Mouse (Mus musculus): Measurements from ENCODE around the gene Plcl2.

The Plcl2 gene

GRCm38 (mm10) chr17:50509251-50510104, at the start of gene Plcl2:
Plcl2 (plus strand) TSS chr17:50509403.
- DNase-seq (ENCODE audit: low read depth, low spot score), result no peak

- no peak for DNase-seq (ENCODE audit: low read depth, low spot score)
Observed at GRCm38 (mm10) chr17:50460301-50460700, 48.9 kb upstream of the Plcl2 start.

DNA sequence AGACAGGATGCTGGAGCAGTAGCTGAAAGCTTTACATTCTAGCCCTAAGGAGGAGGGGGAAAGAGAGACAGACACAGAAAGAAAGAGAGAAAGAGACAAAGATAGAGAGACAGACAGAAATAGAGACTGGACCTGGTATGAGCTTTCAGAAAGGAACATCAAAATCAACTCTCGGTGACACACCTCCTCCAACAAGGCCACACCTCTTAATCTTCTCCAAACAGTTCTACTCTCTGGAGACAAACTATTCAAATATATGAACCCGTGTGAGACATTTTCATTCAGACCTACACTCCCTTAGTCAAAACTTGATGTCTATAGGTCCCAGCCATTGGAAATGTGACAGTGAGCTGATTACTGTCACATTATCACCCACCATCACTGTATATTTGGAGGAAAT, 41.8 kb upstream of the Plcl2 start:
- no peak for DNase-seq (ENCODE audit: low read depth, low spot score)

DNA sequence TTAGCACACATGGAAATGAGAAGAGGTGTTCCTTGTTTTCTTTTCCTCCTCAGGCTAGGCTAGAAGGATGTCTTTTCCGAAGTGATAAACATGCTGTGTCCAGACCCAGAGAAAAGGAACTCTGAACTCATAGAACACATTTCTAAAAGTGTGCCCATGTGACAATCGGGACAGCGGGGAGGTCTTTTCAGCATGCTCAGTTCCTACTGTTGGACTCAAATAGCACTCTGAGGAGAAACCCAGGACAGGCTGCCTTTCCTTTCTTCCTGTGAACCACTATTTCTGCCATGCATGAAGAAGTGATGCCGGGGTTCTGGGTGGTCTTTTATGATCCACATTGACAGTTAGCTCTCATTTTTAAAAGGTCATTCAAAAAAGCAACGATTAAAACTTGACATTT, 40.1 kb upstream of the Plcl2 start:
- DNase-seq (ENCODE audit: low read depth, low spot score), result no peak

DNA sequence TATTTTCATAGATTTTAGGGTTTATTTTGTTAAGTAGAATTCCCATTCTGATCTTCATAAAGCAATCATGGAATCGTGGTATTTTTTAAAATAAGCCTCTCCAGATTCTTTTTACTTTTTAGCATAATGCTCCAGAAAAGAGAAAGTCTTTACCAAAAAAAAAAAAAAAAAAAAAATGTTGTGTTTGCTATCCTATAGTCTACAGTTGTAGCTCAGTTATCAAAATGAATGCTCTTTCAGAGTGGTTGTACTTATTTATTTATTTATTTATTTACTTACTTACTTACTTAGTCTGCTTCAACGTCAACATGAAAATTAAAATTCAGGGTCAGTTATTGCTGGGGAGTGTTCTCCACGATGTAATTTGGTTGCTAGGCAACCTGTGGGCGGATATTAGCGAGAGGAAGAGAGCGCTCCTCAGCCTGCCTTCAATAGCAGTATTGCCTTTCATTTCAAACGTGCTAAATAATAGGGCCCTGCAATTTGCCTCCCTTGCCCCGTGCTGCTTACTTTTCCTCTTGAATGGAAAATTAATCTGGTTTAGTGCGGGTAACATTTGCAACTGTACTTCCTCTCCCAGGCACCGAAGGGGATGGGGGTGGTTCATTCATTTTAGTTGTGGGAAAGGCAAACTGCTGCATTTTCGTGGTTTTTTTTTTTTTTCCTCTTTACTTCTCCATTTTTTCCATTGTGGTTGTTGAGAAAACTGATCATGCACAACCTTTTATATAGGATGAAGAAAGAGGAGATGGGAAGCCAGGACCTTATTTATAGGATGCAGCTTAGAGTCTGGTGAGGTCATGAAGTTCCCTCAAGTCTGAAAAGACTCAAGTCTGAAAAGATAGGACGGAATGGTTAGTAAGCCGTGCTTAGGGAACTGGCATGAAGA, 39.4 kb upstream of the Plcl2 start:
- DNase-seq (ENCODE audit: low read depth, low spot score), result peak; percentile 32

GRCm38 (mm10) chr17:50470432-50471078, 38.6 kb upstream of the Plcl2 start:
- DNase-seq (ENCODE audit: low read depth, low spot score), result peak; percentile 61

- DNase-seq (ENCODE audit: low read depth, low spot score), result no peak
Observed at GRCm38 (mm10) chr17:50471230-50471629, 38.0 kb upstream of the Plcl2 start.

DNA sequence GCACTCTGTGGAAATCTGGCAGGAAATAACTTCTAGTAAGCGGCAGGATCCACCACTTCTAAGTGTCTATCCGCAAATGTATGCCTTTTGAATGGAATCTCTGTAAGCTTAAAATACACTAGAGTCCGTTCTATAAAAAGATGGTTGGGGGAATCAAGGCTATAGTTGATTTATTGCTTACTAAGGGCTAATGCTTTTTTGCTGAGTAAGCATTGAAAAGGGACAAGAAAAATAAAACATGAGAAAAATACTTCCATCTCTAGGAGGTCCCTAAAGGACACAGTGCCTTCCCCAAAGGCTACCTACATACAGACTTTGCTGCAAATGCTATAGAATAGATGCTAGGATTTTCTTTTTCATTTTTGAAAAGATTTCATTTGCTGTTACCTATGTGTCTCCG, 31.9 kb upstream of the Plcl2 start:
- DNase-seq (ENCODE audit: low read depth, low spot score), result no peak

DNA sequence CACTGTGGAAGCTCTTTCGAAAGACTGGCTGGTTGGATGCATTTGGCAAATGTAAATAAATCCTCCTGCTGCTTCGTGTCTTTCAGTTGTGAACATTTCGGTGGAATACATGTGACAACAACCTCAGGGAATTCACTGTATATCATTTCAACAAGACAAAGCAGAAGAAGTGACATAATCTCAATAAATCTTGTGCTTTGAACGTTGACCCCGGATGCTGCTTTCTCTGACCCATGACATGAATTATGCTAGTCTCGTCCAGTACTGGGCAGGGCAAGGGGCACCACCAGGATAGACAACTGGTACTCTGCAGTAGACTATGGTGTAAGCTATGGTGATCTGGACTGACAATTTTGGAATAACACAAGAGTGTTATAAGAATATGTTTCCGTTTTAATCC, 28.3 kb upstream of the Plcl2 start:
- DNase-seq (ENCODE audit: low read depth, low spot score), result no peak

DNA sequence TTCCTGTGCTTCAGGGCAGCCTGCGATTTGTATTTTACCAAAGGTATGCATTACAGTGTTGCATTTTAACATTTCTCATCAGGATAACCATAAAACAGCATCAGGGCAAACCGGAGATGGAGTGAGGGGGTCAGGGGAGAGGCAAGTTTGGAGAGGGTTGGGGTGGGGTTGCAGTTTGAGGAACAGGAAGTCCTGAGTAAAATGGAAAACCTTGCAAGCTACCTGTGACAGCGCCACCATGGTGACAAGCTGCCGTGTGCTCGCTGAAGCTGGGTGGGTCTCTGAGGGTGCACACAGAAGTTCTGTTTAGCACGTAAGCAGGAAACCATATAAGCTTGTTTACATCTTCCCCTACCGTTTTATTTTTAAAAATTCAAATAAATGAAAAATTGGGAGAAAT, 25.5 kb upstream of the Plcl2 start:
- no peak for DNase-seq (ENCODE audit: low read depth, low spot score)

- DNase-seq (ENCODE audit: low read depth, low spot score), result no peak
Observed at GRCm38 (mm10) chr17:50484981-50485380, 24.2 kb upstream of the Plcl2 start.

DNA sequence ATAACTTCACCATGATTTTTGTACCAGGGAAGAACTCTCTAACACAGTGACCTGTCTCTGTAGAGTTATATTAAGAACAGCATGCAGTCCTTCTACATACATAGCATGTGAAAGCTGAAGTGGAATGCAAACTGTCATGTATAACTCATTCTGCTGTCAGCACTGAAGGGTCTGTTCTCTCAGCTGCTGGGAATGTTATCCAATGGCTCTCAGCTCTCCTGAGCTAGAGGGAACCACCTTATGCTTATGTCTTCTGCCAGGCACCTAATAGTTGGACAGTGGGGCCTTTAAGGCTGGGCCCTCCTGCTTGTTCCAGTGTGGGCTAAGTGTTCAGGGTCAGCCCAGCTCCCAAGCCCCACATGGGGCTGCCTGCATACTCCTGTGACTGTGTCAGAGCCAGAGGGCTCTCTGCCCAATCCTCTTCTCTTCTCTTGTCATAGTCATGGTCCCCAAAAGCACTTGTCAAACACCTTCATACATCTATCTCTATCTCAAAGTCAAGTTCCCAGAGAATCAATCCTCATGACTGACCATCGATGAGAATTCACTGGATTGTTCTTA, 22.1 kb upstream of the Plcl2 start:
- no peak for DNase-seq (ENCODE audit: low read depth, low spot score)

DNA sequence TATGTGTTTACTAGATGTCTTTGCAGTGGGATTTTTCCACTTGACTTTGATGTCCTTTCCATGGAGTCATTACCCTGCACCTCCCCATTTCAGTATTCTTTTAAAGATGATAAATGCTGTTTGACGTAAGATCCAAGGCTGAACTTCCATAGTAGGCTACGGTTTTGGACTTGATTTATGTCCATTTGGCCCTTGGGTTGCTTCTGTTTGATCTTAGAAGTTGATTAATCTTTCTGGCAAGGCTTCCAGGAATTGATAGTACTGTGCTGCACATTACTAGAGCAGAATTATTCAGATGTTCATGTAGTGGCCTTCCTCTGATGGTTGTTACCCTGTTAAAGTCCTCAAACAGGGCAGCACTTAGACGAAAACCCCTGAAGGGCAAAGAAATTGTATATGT, 21.5 kb upstream of the Plcl2 start:
- no peak for DNase-seq (ENCODE audit: low read depth, low spot score)

- no peak for DNase-seq (ENCODE audit: low read depth, low spot score)
Observed at GRCm38 (mm10) chr17:50488406-50488805, 20.8 kb upstream of the Plcl2 start.

- no peak for DNase-seq (ENCODE audit: low read depth, low spot score)
Observed at GRCm38 (mm10) chr17:50488895-50489294, 20.3 kb upstream of the Plcl2 start.

- DNase-seq (ENCODE audit: low read depth, low spot score), result no peak
Observed at GRCm38 (mm10) chr17:50490644-50491430, 18.4 kb upstream of the Plcl2 start.

- no peak for DNase-seq (ENCODE audit: low read depth, low spot score)
Observed at GRCm38 (mm10) chr17:50491496-50491895, 17.7 kb upstream of the Plcl2 start.

DNA sequence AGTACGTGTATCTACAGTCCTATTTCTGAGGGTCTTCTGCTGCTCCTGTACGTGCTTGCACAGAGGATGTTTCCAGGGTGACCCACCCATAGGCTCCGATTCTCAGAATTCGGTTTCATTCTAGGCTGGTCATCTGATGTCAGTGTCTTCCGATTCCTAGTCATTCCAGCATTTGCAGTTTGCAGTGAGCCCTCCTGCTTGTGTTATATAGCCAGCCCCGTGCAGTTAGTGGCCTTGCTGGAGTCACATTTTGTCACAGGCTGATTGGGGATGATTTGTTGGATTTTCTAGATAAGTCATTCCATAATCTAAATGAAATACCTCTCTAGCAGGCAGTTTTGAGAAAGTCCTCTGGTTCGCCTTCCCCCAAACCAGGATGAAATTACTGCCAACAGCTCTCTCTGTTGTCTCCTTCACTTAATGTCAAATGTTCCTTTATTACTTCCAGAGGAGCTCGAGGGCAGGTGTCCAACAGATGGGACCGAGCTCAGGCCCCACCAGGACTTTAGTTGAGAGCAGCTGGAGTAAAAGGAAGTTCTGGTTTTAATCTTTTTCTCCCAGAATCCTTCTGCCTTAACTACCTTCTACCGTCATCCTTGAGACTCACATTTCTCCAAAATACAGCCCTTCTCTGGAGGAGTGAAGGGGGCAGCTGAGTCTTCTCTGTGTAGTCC, 13.8 kb upstream of the Plcl2 start:
- no peak for DNase-seq (ENCODE audit: low read depth, low spot score)

DNA sequence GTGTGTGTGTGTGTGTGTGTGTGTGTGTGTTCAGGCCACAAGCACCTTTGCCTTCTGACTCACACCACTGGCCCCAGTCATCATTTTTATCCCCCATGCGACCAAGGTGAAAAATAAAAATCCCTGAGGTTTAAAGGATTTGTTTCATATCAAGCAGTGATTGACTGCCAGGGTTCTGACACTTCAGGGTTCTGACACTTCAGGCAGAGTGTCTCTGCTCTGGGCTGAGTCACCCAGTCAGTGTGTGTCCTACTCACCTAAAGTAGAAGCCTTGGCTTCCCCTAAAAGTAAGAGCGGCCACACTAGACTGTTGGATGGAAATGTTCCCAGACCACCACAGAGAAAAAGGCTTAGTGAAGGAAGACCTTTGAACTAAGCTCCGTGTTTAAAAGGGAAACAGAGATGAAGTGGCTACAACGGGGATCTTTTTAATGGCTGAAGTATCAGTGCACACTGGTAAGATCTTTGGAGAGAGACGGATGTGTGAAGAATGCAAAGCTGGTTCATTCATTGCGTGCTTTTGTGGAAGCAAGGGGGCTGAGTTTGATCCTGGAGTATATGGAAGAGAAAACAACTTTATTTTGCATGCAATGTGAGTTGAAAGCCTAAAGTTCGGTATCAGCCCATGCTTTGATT, 11.0 kb upstream of the Plcl2 start:
- no peak for DNase-seq (ENCODE audit: low read depth, low spot score)
